Mouse (Mus musculus) megakaryocyte, embryonic 14.5 days (primary cell): ENCODE data around the gene Josd2.

Experiments
- FLI1 ChIP-seq: IDR thresholded peaks from 2 replicates; pipeline ENCODE4 v1.6.1; 2012; ENCODE audit warnings: low read length, inconsistent platforms, mixed read lengths
- GATA1 ChIP-seq: IDR thresholded peaks from 3 replicates; pipeline ENCODE4 v1.6.1; 2012; ENCODE audit warnings: mixed read lengths, low read length, inconsistent platforms, borderline replicate concordance

DNA sequence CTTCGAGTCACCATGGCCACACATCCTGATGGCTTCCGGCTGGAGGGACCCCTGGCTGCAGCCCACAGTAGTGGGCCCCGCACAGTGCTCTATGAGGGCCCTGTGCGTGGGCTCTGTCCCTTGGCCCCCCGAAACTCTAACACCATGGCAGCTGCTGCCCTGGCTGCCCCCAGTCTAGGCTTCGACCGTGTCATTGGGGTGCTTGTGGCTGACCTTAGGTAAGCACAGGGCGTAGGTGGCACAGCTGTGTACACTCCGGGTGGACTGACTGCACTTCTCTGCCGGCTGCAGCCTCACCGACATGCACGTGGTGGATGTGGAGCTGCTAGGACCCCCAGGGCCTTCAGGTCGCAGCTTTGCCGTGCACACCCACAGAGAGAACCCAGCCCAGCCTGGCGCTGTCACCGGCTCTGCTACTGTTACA is 880 bp upstream of the Josd2 start:
- no peak for TF ChIP-seq GATA1
- no peak for TF ChIP-seq FLI1
